Mouse (Mus musculus) G1E (cell line): ENCODE results near the gene Hikeshi. TPM values are rescaled to one million over a fixed set of nuclear protein-coding genes. Genes with fewer than 3 reads are reported as not detected.
A peak's percentile ranks its signal among the peaks of the same experiment; 100 is the strongest.

Source experiments
- ATAC-seq: 2 replicates; pipeline ENCODE4 v1.8.0; 2016; ENCODE audit warnings: mild to moderate bottlenecking; ENCODE audit not compliant: insufficient number of reproducible peaks, poor library complexity, low FRiP score, severe bottlenecking; ENCODE audit errors: extremely low read depth
- DNase-seq: peaks from one replicate; pipeline ENCODE4 v3.0.0; 2012; ENCODE audit warnings: low spot score
- H3K27me3 ChIP-seq: 2 replicates; pipeline ENCODE4 v1.6.1; 2012; ENCODE audit warnings: mild to moderate bottlenecking, low read length, inconsistent platforms; ENCODE audit not compliant: insufficient read depth
- H3K36me3 ChIP-seq: replicated peaks from 2 replicates; pipeline ENCODE3; 2012; ENCODE audit warnings: mild to moderate bottlenecking, inconsistent platforms
- H3K4me1 ChIP-seq: 2 replicates; pipeline ENCODE4 v1.6.1; 2012; ENCODE audit warnings: low read depth, low read length, inconsistent platforms, mixed read lengths; ENCODE audit not compliant: insufficient read depth
- H3K4me3 ChIP-seq: 2 replicates; pipeline ENCODE4 v1.5.1; 2012; ENCODE audit warnings: low read depth, mild to moderate bottlenecking, inconsistent platforms, low read length, moderate library complexity, mixed read lengths
- H3K9me3 ChIP-seq: replicated peaks from 2 replicates; pipeline ENCODE4 v1.6.1; 2012; ENCODE audit warnings: inconsistent platforms
- CTCF ChIP-seq: IDR thresholded peaks from 2 replicates; pipeline ENCODE4 v1.5.1; 2012; ENCODE audit warnings: low read depth, low read length, inconsistent platforms, mixed read lengths
- GATA1 ChIP-seq: IDR thresholded peaks from 2 replicates; pipeline ENCODE4 v1.6.1; 2012; ENCODE audit warnings: borderline replicate concordance, low read length, inconsistent platforms, mixed read lengths
- GATA2 ChIP-seq: IDR thresholded peaks from 2 replicates; pipeline ENCODE4 v1.6.1; 2012; ENCODE audit warnings: low read depth, low read length, inconsistent platforms, borderline replicate concordance
- POLR2AphosphoS5 ChIP-seq: IDR thresholded peaks from 2 replicates; pipeline ENCODE4 v1.6.1; 2012; ENCODE audit warnings: low read depth, low read length, inconsistent platforms; ENCODE audit not compliant: insufficient replicate concordance
- TAL1 ChIP-seq: conservative IDR thresholded peaks from 2 replicates; pipeline ENCODE4 v1.6.1; 2012; ENCODE audit warnings: low read depth, low read length, inconsistent platforms, mixed read lengths
- polyA plus RNA-seq: library from polyadenylated mRNA; stranded (reverse); fragments of >175 nt; gene quantifications from 2 replicates; pipeline ENCODE4 v1.2.3, GENCODE M21; 2012
- total RNA-seq, 2 experiments: library from RNA; stranded (forward) in 1 of 2; stranded (reverse) in 1 of 2; fragments of 200-1000 nt in 1 of 2; fragments of >200 nt in 1 of 2; fragmentation: Nextera tagmentation in 1 of 2; gene quantifications; 2 replicates each; pipeline ENCODE4 v1.2.3; 2014 to 2017

Hikeshi gene
- total and polyA plus RNA-seq, 3 experiments, result 44.1 to 212 (median 118) TPM

DNA sequence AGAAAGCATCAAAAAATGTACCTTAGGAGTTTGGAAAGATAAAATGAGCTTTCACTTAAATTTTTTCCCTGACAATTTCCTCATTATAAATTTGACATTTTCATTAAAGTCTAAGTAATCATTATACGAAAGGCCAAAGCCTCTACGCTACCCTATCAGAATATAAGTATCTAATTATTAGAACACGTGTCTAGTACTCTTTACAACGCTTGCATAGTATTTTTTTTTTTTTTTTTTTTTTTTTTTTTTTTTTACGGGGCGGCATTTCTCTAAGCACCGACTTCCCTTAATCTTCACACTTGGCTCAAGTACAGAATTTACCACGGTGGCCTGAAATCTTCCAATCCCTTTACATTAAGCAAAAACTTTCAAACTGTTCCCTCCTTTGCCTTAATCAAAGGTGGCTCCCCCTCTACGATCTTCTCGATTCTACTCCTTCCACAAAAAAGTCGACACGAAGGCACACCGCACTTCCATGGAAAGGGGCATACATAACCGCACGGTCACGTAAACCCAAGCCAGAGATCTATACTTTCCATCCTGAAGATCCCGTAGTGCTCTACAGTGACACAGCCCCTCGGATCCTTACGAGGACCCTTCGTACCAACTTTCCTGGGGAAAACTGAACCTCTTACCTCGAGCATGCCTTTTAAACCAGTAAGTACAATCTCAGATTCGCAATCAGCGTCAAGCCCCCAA, 38.6 kb upstream of the Hikeshi start:
- Histone ChIP-seq H3K4me3 (peak overlapping the region; percentile 87), H3K9me3 (no peaks in the 10 kb centered on the region), H3K4me1 (peaks cover 8% of the 10 kb centered on the region), H3K27me3 (no peaks in the 10 kb centered on the region), H3K36me3 (peaks cover 29% of the 10 kb centered on the region)
- TF ChIP-seq CTCF (no peak), POLR2AphosphoS5 (no peak), TAL1 (no peak), GATA1 (no peak), GATA2 (no peak)
- ATAC-seq (no peak), DNase-seq (peak; percentile 3)

DNA sequence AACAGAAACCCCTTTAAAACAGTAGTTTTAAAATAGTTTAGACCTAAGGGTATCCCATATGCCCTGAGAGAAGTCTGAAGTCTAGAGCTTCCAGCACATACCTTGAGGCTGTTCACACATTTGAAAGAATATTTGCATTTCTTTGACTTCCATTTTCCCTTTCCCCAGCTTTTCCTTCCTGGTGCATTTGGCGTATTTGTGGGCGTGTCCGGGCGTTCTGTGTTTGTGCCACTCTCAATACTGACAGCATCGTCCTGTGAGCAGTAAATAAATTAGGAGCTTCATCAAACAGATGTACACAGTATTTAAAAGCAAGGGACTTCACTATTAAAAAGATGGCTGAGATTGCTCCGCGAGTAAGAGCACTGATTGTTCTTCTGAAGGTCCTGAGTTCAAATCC, 35.8 kb upstream of the Hikeshi start:
- no peak for DNase-seq
- no peaks in the 10 kb centered on the region for H3K9me3 ChIP-seq
- H3K4me1 ChIP-seq, result peaks cover 7% of the 10 kb centered on the region
- TF ChIP-seq POLR2AphosphoS5, result no peak
- no peak for TF ChIP-seq TAL1
- TF ChIP-seq CTCF, result no peak
- no peak for TF ChIP-seq GATA1
- TF ChIP-seq GATA2, result no peak
- ATAC-seq, result no peak
- peaks cover 52% of the 10 kb centered on the region for H3K36me3 ChIP-seq
- H3K27me3 ChIP-seq, result no peaks in the 10 kb centered on the region
- no peak overlapping the region for H3K4me3 ChIP-seq

GRCm38 (mm10) chr7:89975571-89975970, 34.6 kb upstream of the Hikeshi start:
- DNase-seq (no peak), ATAC-seq (no peak)
- H3K9me3 ChIP-seq, result no peaks in the 10 kb centered on the region
- no peak for TF ChIP-seq GATA2
- TF ChIP-seq TAL1, result no peak
- TF ChIP-seq CTCF, result no peak
- TF ChIP-seq GATA1, result no peak
- TF ChIP-seq POLR2AphosphoS5, result no peak
- no peak overlapping the region for H3K4me3 ChIP-seq
- no peaks in the 10 kb centered on the region for H3K27me3 ChIP-seq
- H3K4me1 ChIP-seq, result peaks cover 7% of the 10 kb centered on the region
- peaks cover 63% of the 10 kb centered on the region for H3K36me3 ChIP-seq

GRCm38 (mm10) chr7:89967235-89967634, 26.2 kb upstream of the Hikeshi start:
- Histone ChIP-seq H3K9me3 (no peaks in the 10 kb centered on the region), H3K4me3 (no peak overlapping the region), H3K4me1 (peaks cover 4% of the 10 kb centered on the region; the same call in 1 of the 2 replicates), H3K36me3 (peaks cover 90% of the 10 kb centered on the region), H3K27me3 (no peaks in the 10 kb centered on the region)
- no peak for ATAC-seq
- TF ChIP-seq TAL1 (no peak), GATA2 (no peak), POLR2AphosphoS5 (no peak), GATA1 (no peak), CTCF (no peak)
- no peak for DNase-seq

DNA sequence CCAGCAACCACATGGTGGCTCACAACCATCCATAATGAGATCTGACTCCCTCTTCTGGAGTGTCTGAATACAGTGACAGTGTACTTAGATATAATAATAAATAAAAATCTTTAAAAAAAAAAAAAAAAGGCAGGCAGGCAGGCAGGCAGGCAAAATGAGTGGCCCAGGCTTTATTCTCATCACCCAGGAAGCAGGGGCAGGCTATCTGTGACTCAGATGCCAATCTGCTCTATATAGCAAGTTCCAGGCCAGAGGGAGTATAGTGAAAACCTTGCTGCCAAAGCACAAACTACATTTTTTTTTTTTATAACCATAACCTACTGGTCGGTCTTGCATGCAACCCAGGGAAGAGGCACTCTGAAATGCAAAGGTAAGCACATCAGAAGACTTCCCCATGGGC, 25.8 kb upstream of the Hikeshi start:
- Histone ChIP-seq H3K4me3 (no peak overlapping the region), H3K27me3 (no peaks in the 10 kb centered on the region), H3K9me3 (no peaks in the 10 kb centered on the region), H3K4me1 (peaks cover 4% of the 10 kb centered on the region; the same call in 1 of the 2 replicates), H3K36me3 (peaks cover 90% of the 10 kb centered on the region)
- ATAC-seq (peak; percentile 54; the same call in 1 of the 2 replicates), DNase-seq (no peak)
- TF ChIP-seq POLR2AphosphoS5, result no peak
- TF ChIP-seq CTCF, result no peak
- TF ChIP-seq GATA1, result no peak
- TF ChIP-seq TAL1, result no peak
- TF ChIP-seq GATA2, result no peak

- Histone ChIP-seq H3K27me3 (no peaks in the 10 kb centered on the region), H3K4me1 (no peaks in the 10 kb centered on the region; the same call in 1 of the 2 replicates), H3K9me3 (no peaks in the 10 kb centered on the region), H3K36me3 (peaks cover 86% of the 10 kb centered on the region), H3K4me3 (no peak overlapping the region)
- DNase-seq (no peak), ATAC-seq (no peak)
- TF ChIP-seq GATA1 (no peak), TAL1 (no peak), POLR2AphosphoS5 (no peak)
Observed at GRCm38 (mm10) chr7:89963135-89963534, 22.1 kb upstream of the Hikeshi start.
